Mouse (Mus musculus): ENCODE data around the gene Cma2. TPM values are rescaled to one million over a fixed set of nuclear protein-coding genes. Genes with fewer than 3 reads are reported as not detected.
A peak's percentile ranks its signal among the peaks of the same experiment; 100 is the strongest.
"Not testable (repeated sequence)": the region's sequence is repeated elsewhere in the genome, so short reads cannot be mapped to it uniquely, and the experiment has no call there.

Gene Cma2
- not detected for total RNA-seq (2021)
- long read RNA-seq, experiment 1, result 0 reads
- long read RNA-seq, experiment 2, result 0 reads

GRCm38 (mm10) chr14:55950346-55951030 lies at the start of gene Cma2:
Gene Cma2 (plus strand): TSS chr14:55950980.
- no peak for DNase-seq (ENCODE audit: low spot score in 2 of 2)

- DNase-seq (ENCODE audit: low spot score in 2 of 2), result no peak
Observed at GRCm38 (mm10) chr14:55905518-55905917, 45.3 kb upstream of the Cma2 start.

- no peak for DNase-seq (ENCODE audit: low spot score in 2 of 2)
Observed at GRCm38 (mm10) chr14:55913406-55913805, 37.4 kb upstream of the Cma2 start.

GRCm38 (mm10) chr14:55918240-55919082 lies 32.3 kb upstream of the Cma2 start:
- DNase-seq (ENCODE audit: low spot score in 2 of 2), result peak; percentile 63 to 77

- no peak for DNase-seq (ENCODE audit: low spot score in 2 of 2)
Observed at GRCm38 (mm10) chr14:55922475-55923232, 28.1 kb upstream of the Cma2 start.

- DNase-seq (ENCODE audit: low spot score in 2 of 2), result no peak
Observed at GRCm38 (mm10) chr14:55926847-55927246, 23.9 kb upstream of the Cma2 start.

GRCm38 (mm10) chr14:55929263-55929997 lies 21.4 kb upstream of the Cma2 start:
- no peak for DNase-seq (ENCODE audit: low spot score in 2 of 2)

GRCm38 (mm10) chr14:55933586-55933985 lies 17.2 kb upstream of the Cma2 start:
- no peak for DNase-seq (ENCODE audit: low spot score in 2 of 2)

- no peak for DNase-seq (ENCODE audit: low spot score in 2 of 2)
Observed at GRCm38 (mm10) chr14:55940070-55940800, 10.5 kb upstream of the Cma2 start.

GRCm38 (mm10) chr14:55943601-55944000 lies 7.2 kb upstream of the Cma2 start:
- no peak for DNase-seq (ENCODE audit: low spot score in 2 of 2)

GRCm38 (mm10) chr14:55944575-55944974 lies 6.2 kb upstream of the Cma2 start, which contains the start of gene Cma1:
Gene Cma1 (minus strand): TSS chr14:55944675.
- DNase-seq (ENCODE audit: low spot score in 2 of 2), result no peak

GRCm38 (mm10) chr14:55946269-55946969 lies 4.4 kb upstream of the Cma2 start:
- no peak for DNase-seq (ENCODE audit: low spot score in 2 of 2)

GRCm38 (mm10) chr14:55963263-55963662 lies 12.5 kb downstream of the Cma2 start:
- no peak for DNase-seq (ENCODE audit: low spot score in 2 of 2)

GRCm38 (mm10) chr14:55963900-55964299 lies 13.1 kb downstream of the Cma2 start:
- DNase-seq (ENCODE audit: low spot score in 2 of 2), result not testable (repeated sequence)

- DNase-seq (ENCODE audit: low spot score in 2 of 2), result not testable (repeated sequence)
Observed at GRCm38 (mm10) chr14:55987464-55987863, 36.7 kb downstream of the Cma2 start.

GRCm38 (mm10) chr14:56013147-56013546 lies 62.4 kb downstream of the Cma2 start:
- DNase-seq (ENCODE audit: low spot score in 2 of 2), result no peak

- DNase-seq (ENCODE audit: low spot score in 2 of 2), result no peak
Observed at GRCm38 (mm10) chr14:56013924-56014323, 63.1 kb downstream of the Cma2 start.

- not testable (repeated sequence) for DNase-seq (ENCODE audit: low spot score in 2 of 2)
Observed at GRCm38 (mm10) chr14:56017671-56018070, 66.9 kb downstream of the Cma2 start, which contains the start of gene Mcpt1. Gene Mcpt1 (plus strand): TSS chr14:56017971.

- peak; percentile 4 for DNase-seq (ENCODE audit: low spot score in 2 of 2)
Observed at GRCm38 (mm10) chr14:56019446-56019845, 68.7 kb downstream of the Cma2 start.

All from left cerebral cortex, adult 18-20 months (tissue).